Mouse (Mus musculus): ENCODE data around the gene Crtc1. TPM values are rescaled to one million over a fixed set of nuclear protein-coding genes. Genes with fewer than 3 reads are reported as not detected.
A peak's percentile ranks its signal among the peaks of the same experiment; 100 is the strongest.

The Crtc1 gene
- polyA plus RNA-seq, 1 experiment: 113 TPM

DNA sequence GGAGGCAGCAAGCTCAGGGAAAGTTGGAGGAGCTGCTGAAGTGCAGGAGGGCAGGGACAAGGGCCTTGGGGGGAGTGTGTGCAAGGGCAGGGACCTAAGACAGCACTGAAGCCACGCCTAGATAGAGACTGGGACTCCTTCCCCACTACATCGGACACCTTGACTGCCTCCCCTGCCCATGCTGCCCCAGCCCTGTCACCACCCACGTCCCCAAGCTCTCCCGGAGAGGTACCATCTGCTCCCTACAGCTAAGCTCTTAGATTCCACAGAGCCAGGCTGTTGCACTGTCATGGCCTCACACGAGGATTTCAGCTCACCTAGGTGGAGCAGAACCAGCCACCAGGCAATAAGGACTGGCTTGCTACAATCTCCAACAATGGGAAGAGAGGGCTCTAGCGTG is 22.4 kb downstream of the Crtc1 start:
- H3K27ac ChIP-seq (ENCODE audit: insufficient read depth, low read length): peak overlapping the region; percentile 73
- peaks cover 16% of the 10 kb centered on the region for H3K4me1 ChIP-seq (ENCODE audit: control insufficient read depth, insufficient read depth, low read length)
- H3K4me3 ChIP-seq (ENCODE audit: insufficient read depth, low read length): no peak overlapping the region
- no peak for TF ChIP-seq CTCF (IDR thresholded peaks at IDR 0.05; ENCODE audit: extremely low read depth, insufficient read depth, low read length)

DNA sequence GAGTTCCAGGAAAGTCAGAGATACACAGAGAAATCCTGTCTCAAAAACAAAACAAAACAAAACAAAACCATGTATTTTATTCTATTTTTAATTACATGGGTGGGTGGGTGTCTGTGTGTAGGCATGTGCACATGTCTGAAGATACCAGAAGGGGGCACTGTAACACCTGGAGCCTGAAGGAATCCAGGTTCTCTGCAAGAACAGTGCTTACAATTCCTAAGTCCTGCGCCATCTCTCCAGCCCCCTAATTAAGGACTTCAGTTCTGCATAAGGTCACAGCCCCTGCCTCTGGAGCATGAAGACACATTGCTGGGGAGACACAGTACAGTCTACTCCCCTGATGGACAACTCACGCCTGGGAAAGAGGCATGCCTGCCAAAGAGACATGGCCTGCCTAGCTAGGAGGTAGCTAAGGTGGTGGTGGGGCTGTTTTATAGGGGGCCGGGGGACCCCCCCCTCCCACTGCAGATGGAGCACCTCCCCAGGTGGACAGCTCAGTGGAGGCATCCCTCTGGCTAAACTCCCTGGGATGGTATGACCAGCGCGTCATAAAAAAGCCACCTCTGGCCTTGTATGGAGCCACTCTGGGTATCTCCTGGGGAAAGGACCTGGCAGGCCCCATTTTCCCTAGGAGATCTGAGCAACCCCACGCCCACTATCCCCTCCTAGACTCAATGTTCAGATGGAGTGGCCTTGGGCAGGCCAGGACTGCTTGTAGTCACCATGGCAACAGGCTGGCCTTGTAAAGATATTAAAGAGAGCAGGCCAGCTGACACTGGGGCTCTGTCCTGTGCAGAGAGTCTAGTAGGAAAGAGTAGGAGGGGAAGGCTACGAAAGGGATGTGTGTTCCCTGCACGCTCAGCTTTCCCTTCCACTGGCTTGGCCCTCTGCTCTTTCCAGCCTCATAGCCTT is 23.6 kb downstream of the Crtc1 start:
- Histone ChIP-seq H3K4me1 (ENCODE audit: control insufficient read depth, insufficient read depth, low read length) (peaks cover 16% of the 10 kb centered on the region), H3K27ac (ENCODE audit: insufficient read depth, low read length) (peak overlapping the region; percentile 73; the same call in 1 of the 2 replicates), H3K4me3 (ENCODE audit: insufficient read depth, low read length) (no peak overlapping the region)
- no peak for TF ChIP-seq POLR2A (IDR thresholded peaks at IDR 0.05; ENCODE audit: extremely low read depth, insufficient read depth, low read length)
- peak; percentile 77 for TF ChIP-seq CTCF (IDR thresholded peaks at IDR 0.05; ENCODE audit: extremely low read depth, insufficient read depth, low read length)

DNA sequence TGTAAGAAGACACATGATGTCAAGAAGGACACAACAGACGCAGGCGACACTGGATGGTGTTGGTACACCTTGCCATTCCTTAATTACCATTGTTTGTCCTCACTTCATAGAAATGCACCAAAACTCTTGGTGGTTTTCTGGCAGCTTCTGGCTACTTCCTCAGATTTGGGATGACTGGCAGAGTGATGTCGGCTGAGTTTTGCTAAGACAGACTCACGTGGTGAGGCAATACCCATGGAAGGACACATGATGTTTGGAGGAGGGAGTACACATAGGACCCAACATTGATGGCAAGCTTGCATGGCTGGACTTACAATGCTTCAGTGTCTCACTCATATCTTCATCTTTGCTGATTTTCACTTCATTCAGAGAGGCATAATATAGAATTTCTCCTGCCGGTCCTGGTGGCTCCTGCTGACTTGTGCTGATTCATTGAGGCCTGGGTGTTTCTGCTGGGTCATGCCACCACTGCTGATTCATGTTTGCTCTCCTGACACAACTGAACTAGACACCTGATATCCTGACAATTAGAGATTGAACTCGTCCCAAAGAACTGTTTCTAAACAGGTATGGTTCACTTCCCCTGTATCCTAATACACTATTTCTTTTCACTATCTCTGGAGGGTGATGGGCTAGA is 25.0 kb downstream of the Crtc1 start:
- Histone ChIP-seq H3K4me3 (ENCODE audit: insufficient read depth, low read length) (no peak overlapping the region), H3K27ac (ENCODE audit: insufficient read depth, low read length) (no peak overlapping the region), H3K4me1 (ENCODE audit: control insufficient read depth, insufficient read depth, low read length) (peaks cover 15% of the 10 kb centered on the region)
- TF ChIP-seq CTCF (IDR thresholded peaks at IDR 0.05; ENCODE audit: extremely low read depth, insufficient read depth, low read length): no peak
- TF ChIP-seq POLR2A (IDR thresholded peaks at IDR 0.05; ENCODE audit: extremely low read depth, insufficient read depth, low read length): no peak

DNA sequence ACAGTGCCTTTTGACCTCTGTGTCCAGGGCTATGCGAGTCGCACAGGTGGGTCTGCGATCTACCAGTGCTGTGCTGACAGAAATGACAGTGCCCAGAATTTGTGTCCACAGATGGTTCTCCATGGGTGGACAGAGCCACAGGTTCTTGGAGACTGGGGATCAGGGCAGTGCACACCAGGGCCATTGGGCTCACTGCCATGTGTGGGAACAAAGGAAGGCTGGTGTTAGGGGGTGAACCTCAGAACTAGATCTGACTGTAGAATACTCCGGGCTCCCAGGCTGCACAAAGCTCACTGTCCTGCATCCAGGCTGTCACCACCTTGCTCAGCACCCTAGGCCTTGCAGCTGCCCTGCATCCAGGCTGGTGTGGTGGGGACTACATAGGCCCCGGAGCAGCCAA is 29.1 kb downstream of the Crtc1 start:
- TF ChIP-seq CTCF (IDR thresholded peaks at IDR 0.05; ENCODE audit: extremely low read depth, insufficient read depth, low read length): no peak
- TF ChIP-seq POLR2A (IDR thresholded peaks at IDR 0.05; ENCODE audit: extremely low read depth, insufficient read depth, low read length): no peak
- no peaks in the 10 kb centered on the region for H3K4me1 ChIP-seq (ENCODE audit: control insufficient read depth, insufficient read depth, low read length)
- no peak overlapping the region for H3K4me3 ChIP-seq (ENCODE audit: insufficient read depth, low read length)
- H3K27ac ChIP-seq (ENCODE audit: insufficient read depth, low read length): no peak overlapping the region

DNA sequence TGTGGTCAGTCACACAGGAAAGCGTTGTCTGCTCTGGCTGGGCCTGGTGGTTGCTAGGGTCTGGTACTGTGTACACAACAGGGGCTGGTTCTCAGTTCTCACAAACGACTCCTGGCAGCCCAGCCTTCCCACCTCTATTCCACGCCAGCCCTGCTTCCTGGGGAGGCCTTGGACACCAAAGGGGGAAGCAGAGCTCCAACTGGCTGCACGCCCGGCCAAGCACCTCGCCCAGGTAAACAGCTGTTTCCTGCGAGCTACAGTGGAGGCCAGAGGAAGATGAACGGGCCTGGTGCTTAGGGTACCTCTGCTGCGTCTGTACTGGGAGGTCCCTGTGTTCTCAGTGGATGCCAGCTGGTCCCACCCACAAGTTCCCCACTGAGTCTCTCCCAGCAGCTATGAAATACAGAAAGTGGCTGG is 29.9 kb downstream of the Crtc1 start:
- no peaks in the 10 kb centered on the region for H3K4me1 ChIP-seq (ENCODE audit: control insufficient read depth, insufficient read depth, low read length)
- H3K4me3 ChIP-seq (ENCODE audit: insufficient read depth, low read length): no peak overlapping the region
- H3K27ac ChIP-seq (ENCODE audit: insufficient read depth, low read length): no peak overlapping the region
- TF ChIP-seq CTCF (IDR thresholded peaks at IDR 0.05; ENCODE audit: extremely low read depth, insufficient read depth, low read length): no peak
- TF ChIP-seq POLR2A (IDR thresholded peaks at IDR 0.05; ENCODE audit: extremely low read depth, insufficient read depth, low read length): no peak

DNA sequence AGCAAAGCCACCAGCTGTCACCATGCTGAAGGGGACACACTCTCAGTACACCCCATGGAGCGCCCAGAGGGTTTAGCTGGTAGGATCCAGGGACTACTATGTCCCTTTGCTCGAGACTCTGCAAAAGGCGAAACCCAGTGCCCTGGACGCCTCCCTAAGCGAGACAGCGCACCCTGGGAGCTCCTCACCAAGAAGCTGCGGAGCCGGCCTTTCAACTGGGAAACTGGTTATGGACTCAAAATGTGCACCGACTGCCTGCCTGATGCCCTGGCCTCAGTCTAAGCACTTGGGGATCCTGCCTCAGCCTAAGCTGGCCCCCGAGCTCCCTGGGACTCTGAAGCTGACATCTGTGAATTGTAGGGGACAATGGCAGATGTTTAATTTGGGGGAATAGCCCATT is 30.4 kb downstream of the Crtc1 start:
- H3K27ac ChIP-seq (ENCODE audit: insufficient read depth, low read length): no peak overlapping the region
- TF ChIP-seq POLR2A (IDR thresholded peaks at IDR 0.05; ENCODE audit: extremely low read depth, insufficient read depth, low read length) (no peak), CTCF (IDR thresholded peaks at IDR 0.05; ENCODE audit: extremely low read depth, insufficient read depth, low read length) (no peak)
- no peak overlapping the region for H3K4me3 ChIP-seq (ENCODE audit: insufficient read depth, low read length)
- H3K4me1 ChIP-seq (ENCODE audit: control insufficient read depth, insufficient read depth, low read length): no peaks in the 10 kb centered on the region

DNA sequence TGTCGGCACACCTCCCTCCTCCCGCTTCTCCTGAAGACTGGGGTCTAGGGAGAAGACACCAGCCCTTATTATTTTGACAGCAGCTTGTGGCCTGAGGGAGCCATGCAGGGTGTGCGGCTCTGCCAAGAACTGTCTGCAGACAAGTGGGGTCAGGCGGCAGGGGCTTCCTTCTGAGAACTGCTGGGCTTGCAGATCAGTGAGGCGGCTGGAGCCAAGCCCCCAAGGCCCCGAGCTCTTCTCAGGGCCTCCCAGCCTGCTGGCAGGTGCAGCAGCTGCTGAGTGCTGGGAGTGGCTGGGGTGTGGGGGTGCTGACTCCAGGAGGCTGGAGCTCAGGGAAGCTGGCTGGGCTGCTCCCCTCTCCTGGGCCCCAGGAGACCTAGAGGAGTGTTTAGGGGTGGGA is 31.1 kb downstream of the Crtc1 start:
- TF ChIP-seq POLR2A (IDR thresholded peaks at IDR 0.05; ENCODE audit: extremely low read depth, insufficient read depth, low read length) (no peak), CTCF (IDR thresholded peaks at IDR 0.05; ENCODE audit: extremely low read depth, insufficient read depth, low read length) (no peak)
- H3K27ac ChIP-seq (ENCODE audit: insufficient read depth, low read length): no peak overlapping the region
- no peaks in the 10 kb centered on the region for H3K4me1 ChIP-seq (ENCODE audit: control insufficient read depth, insufficient read depth, low read length)
- no peak overlapping the region for H3K4me3 ChIP-seq (ENCODE audit: insufficient read depth, low read length)

DNA sequence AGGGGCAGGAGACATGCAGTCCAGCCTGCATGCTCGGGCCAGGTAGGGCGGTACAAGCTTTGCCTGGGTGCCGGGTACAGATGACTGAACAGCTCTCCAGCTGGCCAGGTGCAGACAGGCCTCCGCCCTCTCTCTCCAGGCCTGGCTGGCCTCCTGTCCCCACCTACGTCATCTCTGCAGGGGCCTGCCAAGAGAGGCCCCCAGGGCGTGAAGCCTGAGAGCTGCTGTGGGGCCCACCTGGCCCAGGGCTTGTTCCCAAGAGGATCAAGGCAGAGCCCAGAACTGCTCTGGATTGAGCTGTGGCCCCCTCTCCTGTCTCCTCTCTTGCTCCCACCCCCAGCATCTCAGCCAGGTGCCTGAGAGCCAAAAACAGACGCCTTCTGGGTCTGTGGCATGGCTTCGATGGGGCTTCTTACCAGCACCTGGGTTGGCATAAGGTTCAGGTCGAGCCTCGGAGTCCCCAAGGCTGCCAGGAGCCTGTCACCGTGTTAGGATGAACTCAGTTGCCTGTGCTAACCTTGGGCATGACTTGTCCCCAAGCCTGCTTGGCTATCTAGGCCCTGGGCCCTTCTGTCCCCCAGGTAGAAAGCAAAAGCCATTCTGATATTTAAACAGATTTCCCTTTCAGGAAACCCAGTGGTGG is 32.8 kb downstream of the Crtc1 start:
- no peaks in the 10 kb centered on the region for H3K4me1 ChIP-seq (ENCODE audit: control insufficient read depth, insufficient read depth, low read length)
- H3K27ac ChIP-seq (ENCODE audit: insufficient read depth, low read length): no peak overlapping the region

DNA sequence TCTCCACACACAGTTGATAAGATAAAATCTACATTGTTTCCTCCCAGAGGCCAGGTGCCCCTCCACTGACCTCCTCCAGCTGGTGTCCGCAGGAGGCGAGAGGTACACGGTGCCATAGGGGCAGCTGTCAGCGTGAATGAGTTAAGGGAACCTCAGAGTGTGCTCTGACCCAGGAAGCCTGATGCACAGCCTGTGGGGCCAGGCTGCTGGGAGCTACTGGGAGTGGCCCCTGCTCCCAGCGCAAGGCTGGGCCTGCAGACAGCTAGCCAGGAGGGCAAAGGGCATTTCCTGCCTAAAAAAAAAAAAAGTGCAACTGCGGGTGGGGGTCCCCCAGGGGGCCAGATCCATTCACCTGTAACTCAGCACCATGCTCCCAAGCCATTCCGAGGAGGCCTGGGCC is 34.2 kb downstream of the Crtc1 start:
- Histone ChIP-seq H3K4me1 (ENCODE audit: control insufficient read depth, insufficient read depth, low read length) (no peaks in the 10 kb centered on the region), H3K4me3 (ENCODE audit: insufficient read depth, low read length) (no peak overlapping the region), H3K27ac (ENCODE audit: insufficient read depth, low read length) (no peak overlapping the region)
- TF ChIP-seq CTCF (IDR thresholded peaks at IDR 0.05; ENCODE audit: extremely low read depth, insufficient read depth, low read length) (no peak), POLR2A (IDR thresholded peaks at IDR 0.05; ENCODE audit: extremely low read depth, insufficient read depth, low read length) (no peak)

More for the DNA sequence above, 32.8 kb downstream of the Crtc1 start:
- no peak overlapping the region for H3K4me3 ChIP-seq (ENCODE audit: insufficient read depth, low read length)
- TF ChIP-seq POLR2A (IDR thresholded peaks at IDR 0.05; ENCODE audit: extremely low read depth, insufficient read depth, low read length): no peak
- TF ChIP-seq CTCF (IDR thresholded peaks at IDR 0.05; ENCODE audit: extremely low read depth, insufficient read depth, low read length): no peak

Measured in cortical plate, adult 2 months (tissue).